Mouse (Mus musculus) forebrain, embryonic 13.5 days (tissue): ENCODE data around the gene Bend4. TPM values are rescaled to one million over a fixed set of nuclear protein-coding genes. Genes with fewer than 3 reads are reported as not detected.

Experiments used
- ATAC-seq: fragments of 200-750 bp; cut with Nextera tagmentation; 2 replicates; pipeline ENCODE4 v1.8.0; 2017
- H3K27ac ChIP-seq: fragments of 300-500 bp; sonication (generic); 2 replicates; pipeline ENCODE4 v1.5.1; 2015; ENCODE audit warnings: inconsistent platforms, mild to moderate bottlenecking, moderate library complexity
- H3K27me3 ChIP-seq: fragments of 300-500 bp; sonication (generic); 2 replicates; pipeline ENCODE4 v1.6.1; 2015; ENCODE audit warnings: mild to moderate bottlenecking, inconsistent platforms
- H3K36me3 ChIP-seq: fragments of 300-500 bp; sonication (generic); 2 replicates; pipeline ENCODE4 v1.6.1; 2015; ENCODE audit warnings: mild to moderate bottlenecking, inconsistent platforms; ENCODE audit not compliant: poor library complexity, severe bottlenecking
- H3K4me1 ChIP-seq: fragments of 300-500 bp; sonication (generic); 2 replicates; pipeline ENCODE4 v1.6.1; 2015; ENCODE audit warnings: inconsistent platforms
- H3K4me2 ChIP-seq: fragments of 300-500 bp; sonication (generic); 2 replicates; pipeline ENCODE4 v1.6.1; 2015; ENCODE audit warnings: inconsistent platforms, mild to moderate bottlenecking, moderate library complexity
- H3K4me3 ChIP-seq: fragments of 300-500 bp; sonication (generic); 2 replicates; pipeline ENCODE4 v1.5.1; 2015; ENCODE audit warnings: mild to moderate bottlenecking, inconsistent platforms
- H3K9ac ChIP-seq: fragments of 300-500 bp; sonication (generic); 2 replicates; pipeline ENCODE4 v1.6.1; 2015; ENCODE audit warnings: mild to moderate bottlenecking, inconsistent platforms
- H3K9me3 ChIP-seq: fragments of 300-500 bp; sonication (generic); replicated peaks from 2 replicates; pipeline ENCODE4 v1.6.1; 2016; ENCODE audit warnings: inconsistent platforms
- WGBS: fragments of 180-500 bp; shearing (Covaris S2); methylation state at CpG from one replicate; pipeline ENCODE4 v1.1.7; 2015; 5-methylcytosine and 5-hydroxymethylcytosine counted together
- polyA plus RNA-seq: library from polyadenylated mRNA; unstranded; fragments of >200 nt; fragmentation: Nextera tagmentation; extraction: Ambion mirVana; gene quantifications from 2 replicates; pipeline ENCODE4 v1.2.1, GENCODE M21; 2015

Bend4 gene
- polyA plus RNA-seq, 1 experiment from 2014 or later: 6.7 TPM

- no peak overlapping the region for H3K4me3 ChIP-seq
- H3K9ac ChIP-seq: no peak overlapping the region
- H3K27ac ChIP-seq: no peak overlapping the region
- no peaks in the 10 kb centered on the region for H3K36me3 ChIP-seq
- H3K4me2 ChIP-seq: peak overlapping the region; percentile 33
- ATAC-seq: peak; percentile 63
- no peaks in the 10 kb centered on the region for H3K9me3 ChIP-seq
- peaks cover 6% of the 10 kb centered on the region; the same call in 1 of the 2 replicates for H3K4me1 ChIP-seq
- WGBS: 29% methylated on average over 17 of the region's 17 CpGs
- H3K27me3 ChIP-seq: no peaks in the 10 kb centered on the region
These were observed 16.3 kb upstream of the Bend4 start for GRCm38 (mm10) chr5:67444217-67445050.

- ATAC-seq: no peak
- Histone ChIP-seq H3K4me2 (no peak overlapping the region), H3K27me3 (no peaks in the 10 kb centered on the region), H3K9me3 (no peaks in the 10 kb centered on the region), H3K9ac (no peak overlapping the region), H3K36me3 (no peaks in the 10 kb centered on the region), H3K4me3 (no peak overlapping the region), H3K4me1 (peaks cover 6% of the 10 kb centered on the region; the same call in 1 of the 2 replicates), H3K27ac (no peak overlapping the region)
- 54% methylated on average over 6 of the region's 6 CpGs for WGBS
These were observed 14.8 kb upstream of the Bend4 start for GRCm38 (mm10) chr5:67442813-67443450.

GRCm38 (mm10) chr5:67440563-67440962 is 12.5 kb upstream of the Bend4 start:
- H3K4me3 ChIP-seq: no peak overlapping the region
- H3K4me2 ChIP-seq: no peak overlapping the region
- H3K27me3 ChIP-seq: no peaks in the 10 kb centered on the region
- ATAC-seq: no peak
- H3K36me3 ChIP-seq: no peaks in the 10 kb centered on the region
- no peaks in the 10 kb centered on the region for H3K9me3 ChIP-seq
- no peak overlapping the region for H3K9ac ChIP-seq
- 91% methylated on average over 8 of the region's 8 CpGs for whole genome bisulfite sequencing
- H3K27ac ChIP-seq: no peak overlapping the region
- H3K4me1 ChIP-seq: peaks cover 6% of the 10 kb centered on the region; the same call in 1 of the 2 replicates

- 56% methylated on average over 2 of the region's 2 CpGs for WGBS
- Histone ChIP-seq H3K4me1 (no peaks in the 10 kb centered on the region), H3K4me3 (no peak overlapping the region), H3K27me3 (no peaks in the 10 kb centered on the region), H3K36me3 (no peaks in the 10 kb centered on the region), H3K4me2 (no peak overlapping the region), H3K27ac (no peak overlapping the region), H3K9ac (no peak overlapping the region), H3K9me3 (no peaks in the 10 kb centered on the region)
- no peak for ATAC-seq
These were observed 9.3 kb upstream of the Bend4 start for GRCm38 (mm10) chr5:67437403-67437802.

- Histone ChIP-seq H3K9ac (peak overlapping the region; percentile 78), H3K4me1 (peaks cover 23% of the 10 kb centered on the region), H3K4me3 (peak overlapping the region; percentile 68), H3K27ac (peak overlapping the region; percentile 70), H3K9me3 (no peaks in the 10 kb centered on the region), H3K27me3 (peaks cover 17% of the 10 kb centered on the region), H3K4me2 (peak overlapping the region; percentile 80), H3K36me3 (no peaks in the 10 kb centered on the region)
- 2% methylated on average over 59 of the region's 121 CpGs for WGBS
- peak; percentile 55 for ATAC-seq
These were observed 1.4 kb downstream of the Bend4 start for GRCm38 (mm10) chr5:67426478-67427442.

- no peak for ATAC-seq
- Histone ChIP-seq H3K27me3 (peaks cover 17% of the 10 kb centered on the region), H3K9ac (peak overlapping the region; percentile 78), H3K27ac (no peak overlapping the region), H3K4me2 (peak overlapping the region; percentile 80), H3K4me3 (peak overlapping the region; percentile 68), H3K9me3 (no peaks in the 10 kb centered on the region), H3K4me1 (peaks cover 23% of the 10 kb centered on the region), H3K36me3 (no peaks in the 10 kb centered on the region)
- 19% methylated on average over 5 of the region's 5 CpGs for WGBS
These were observed 2.1 kb downstream of the Bend4 start for GRCm38 (mm10) chr5:67426011-67426410.

GRCm38 (mm10) chr5:67424636-67425035 is 3.5 kb downstream of the Bend4 start:
- H3K9ac ChIP-seq: no peak overlapping the region
- peaks cover 17% of the 10 kb centered on the region for H3K27me3 ChIP-seq
- no peak overlapping the region for H3K27ac ChIP-seq
- H3K9me3 ChIP-seq: no peaks in the 10 kb centered on the region
- H3K4me2 ChIP-seq: no peak overlapping the region
- 48% methylated on average over 3 of the region's 3 CpGs for whole genome bisulfite sequencing
- H3K4me3 ChIP-seq: no peak overlapping the region
- ATAC-seq: no peak
- H3K36me3 ChIP-seq: no peaks in the 10 kb centered on the region
- H3K4me1 ChIP-seq: peaks cover 23% of the 10 kb centered on the region

- peaks cover 17% of the 10 kb centered on the region for H3K27me3 ChIP-seq
- H3K4me2 ChIP-seq: no peak overlapping the region
- peak; percentile 13; the same call in 1 of the 2 replicates for ATAC-seq
- no peak overlapping the region for H3K27ac ChIP-seq
- H3K4me1 ChIP-seq: peaks cover 23% of the 10 kb centered on the region
- H3K9me3 ChIP-seq: no peaks in the 10 kb centered on the region
- no peaks in the 10 kb centered on the region for H3K36me3 ChIP-seq
- H3K4me3 ChIP-seq: no peak overlapping the region
- no peak overlapping the region for H3K9ac ChIP-seq
- WGBS: 55% methylated on average over 2 of the region's 2 CpGs
These were observed 4.1 kb downstream of the Bend4 start for GRCm38 (mm10) chr5:67423963-67424362.

- 46% methylated on average over 9 of the region's 9 CpGs for WGBS
- Histone ChIP-seq H3K27ac (peak overlapping the region; percentile 37; the same call in 1 of the 2 replicates), H3K4me3 (no peak overlapping the region), H3K27me3 (peaks cover 17% of the 10 kb centered on the region), H3K4me1 (peaks cover 26% of the 10 kb centered on the region), H3K4me2 (peak overlapping the region; percentile 22; the same call in 1 of the 2 replicates), H3K9ac (no peak overlapping the region), H3K9me3 (no peaks in the 10 kb centered on the region), H3K36me3 (no peaks in the 10 kb centered on the region)
- ATAC-seq: no peak
These were observed 4.8 kb downstream of the Bend4 start for GRCm38 (mm10) chr5:67423326-67423725.

- no peak overlapping the region for H3K9ac ChIP-seq
- 85% methylated on average over 4 of the region's 4 CpGs for WGBS
- no peaks in the 10 kb centered on the region; the same call in none of the 2 replicates for H3K36me3 ChIP-seq
- no peak overlapping the region for H3K4me3 ChIP-seq
- H3K4me1 ChIP-seq: peaks cover 10% of the 10 kb centered on the region
- no peak for ATAC-seq
- no peaks in the 10 kb centered on the region for H3K9me3 ChIP-seq
- no peak overlapping the region for H3K27ac ChIP-seq
- H3K4me2 ChIP-seq: no peak overlapping the region
- no peaks in the 10 kb centered on the region for H3K27me3 ChIP-seq
These were observed 8.7 kb downstream of the Bend4 start for GRCm38 (mm10) chr5:67419407-67419806.

GRCm38 (mm10) chr5:67411475-67411874 is 16.6 kb downstream of the Bend4 start:
- no peaks in the 10 kb centered on the region for H3K27me3 ChIP-seq
- H3K36me3 ChIP-seq: no peaks in the 10 kb centered on the region
- WGBS: 85% methylated on average over 7 of the region's 7 CpGs
- H3K4me3 ChIP-seq: no peak overlapping the region
- H3K27ac ChIP-seq: no peak overlapping the region
- no peak overlapping the region for H3K9ac ChIP-seq
- H3K4me2 ChIP-seq: no peak overlapping the region
- ATAC-seq: no peak
- H3K9me3 ChIP-seq: no peaks in the 10 kb centered on the region
- H3K4me1 ChIP-seq: no peaks in the 10 kb centered on the region
